Mouse (Mus musculus) liver, embryonic 12.5 days (tissue): ENCODE results near the gene Dydc1. TPM values are rescaled to one million over a fixed set of nuclear protein-coding genes. Genes with fewer than 3 reads are reported as not detected.

Source experiments
- ATAC-seq: fragments of 200-750 bp; cut with Nextera tagmentation; 2 replicates; pipeline ENCODE4 v1.8.0; 2017; ENCODE audit warnings: moderate number of reproducible peaks, mild to moderate bottlenecking, moderate library complexity
- H3K27ac ChIP-seq: fragments of 300-500 bp; sonication (generic); 2 replicates; pipeline ENCODE4 v1.5.1; 2016; ENCODE audit warnings: mild to moderate bottlenecking
- H3K27me3 ChIP-seq: fragments of 300-500 bp; sonication (generic); replicated peaks from 2 replicates; pipeline ENCODE4 v1.6.1; 2016; ENCODE audit warnings: mild to moderate bottlenecking, moderate library complexity
- H3K36me3 ChIP-seq: fragments of 300-500 bp; sonication (generic); 2 replicates; pipeline ENCODE4 v1.6.1; 2016; ENCODE audit warnings: mild to moderate bottlenecking, moderate library complexity
- H3K4me1 ChIP-seq: fragments of 300-500 bp; sonication (generic); 2 replicates; pipeline ENCODE4 v1.6.1; 2016
- H3K4me2 ChIP-seq: fragments of 300-500 bp; sonication (generic); 2 replicates; pipeline ENCODE4 v1.6.1; 2016; ENCODE audit warnings: mild to moderate bottlenecking, moderate library complexity
- H3K4me3 ChIP-seq: fragments of 300-500 bp; sonication (generic); 2 replicates; pipeline ENCODE4 v1.5.1; 2016; ENCODE audit warnings: mild to moderate bottlenecking, moderate library complexity
- H3K9ac ChIP-seq: fragments of 300-500 bp; sonication (generic); 2 replicates; pipeline ENCODE4 v1.6.1; 2016; ENCODE audit warnings: mild to moderate bottlenecking, moderate library complexity
- H3K9me3 ChIP-seq: fragments of 300-500 bp; sonication (generic); replicated peaks from 2 replicates; pipeline ENCODE4 v1.6.1; 2016; ENCODE audit warnings: mild to moderate bottlenecking, moderate library complexity
- WGBS: fragments of 180-500 bp; shearing (Covaris S2); methylation state at CpG from one replicate; pipeline ENCODE4 v1.1.7; 2016; ENCODE audit not compliant: insufficient replicate concordance; 5-methylcytosine and 5-hydroxymethylcytosine counted together
- polyA plus RNA-seq: library from polyadenylated mRNA; unstranded; fragments of >200 nt; fragmentation: Nextera tagmentation; extraction: Ambion mirVana; gene quantifications from 2 replicates; pipeline ENCODE4 v1.2.1, GENCODE M21; 2016

The Dydc1 gene
- polyA plus RNA-seq, 1 experiment from 2014 or later: not detected

DNA sequence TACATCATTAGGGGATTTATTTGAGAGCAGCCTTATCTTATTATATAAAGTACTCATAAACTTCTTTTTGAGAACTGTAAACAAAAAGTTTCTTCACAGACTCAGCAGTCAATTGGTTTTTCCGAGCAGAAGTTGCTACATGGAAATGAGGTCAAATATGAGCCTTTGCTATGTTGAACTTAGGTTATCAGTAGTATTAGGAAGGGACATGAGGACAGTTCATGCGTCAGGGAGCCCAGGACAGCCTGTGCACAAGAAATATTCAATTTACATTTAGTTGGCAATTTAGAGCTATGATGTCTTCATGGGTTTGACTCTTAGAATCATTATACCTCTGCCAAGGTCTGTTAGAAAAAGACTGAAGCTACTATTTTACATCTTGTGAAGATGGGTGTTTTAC lies 29.6 kb downstream of the Dydc1 start:
- 52% methylated on average over 2 of the region's 2 CpGs for WGBS
- no peaks in the 10 kb centered on the region for H3K9me3 ChIP-seq
- H3K9ac ChIP-seq: no peak overlapping the region
- no peaks in the 10 kb centered on the region for H3K36me3 ChIP-seq
- no peak overlapping the region for H3K4me3 ChIP-seq
- no peak overlapping the region for H3K27ac ChIP-seq
- no peak for ATAC-seq
- H3K4me1 ChIP-seq: no peaks in the 10 kb centered on the region
- H3K27me3 ChIP-seq: no peaks in the 10 kb centered on the region
- H3K4me2 ChIP-seq: no peak overlapping the region

DNA sequence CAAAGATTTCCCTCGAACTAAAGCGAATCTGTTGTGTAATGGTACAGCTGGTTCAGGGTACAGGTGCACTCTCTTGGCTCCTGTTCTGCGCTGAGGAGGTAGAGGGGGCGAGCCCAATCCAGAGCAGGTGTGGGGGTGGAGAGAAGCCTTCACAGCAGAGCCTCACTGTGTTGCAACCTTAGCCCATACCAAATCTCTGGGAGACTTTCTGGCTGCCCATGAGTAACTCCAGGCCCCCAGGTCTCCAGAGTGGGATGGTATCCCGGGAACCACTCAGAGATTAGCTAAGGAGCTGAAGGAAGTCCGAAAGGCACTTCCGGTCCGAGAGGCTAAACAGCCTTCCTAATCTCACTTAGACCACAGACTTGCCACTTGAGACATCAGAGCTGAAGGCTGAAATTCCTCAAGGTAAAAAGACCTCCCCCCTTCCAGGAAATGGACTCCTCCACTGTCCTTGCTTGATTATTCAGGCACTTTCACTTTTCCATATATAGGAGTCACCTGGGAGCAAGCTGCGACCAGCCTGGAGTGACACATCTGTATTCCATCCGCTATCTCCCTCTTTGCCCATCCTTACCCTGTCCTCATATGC lies 32.2 kb downstream of the Dydc1 start, which contains the start of gene Mat1a:
Gene Mat1a (plus strand): TSS at position 183 of the 592 bp plus-strand sequence.
- Histone ChIP-seq H3K9me3 (no peaks in the 10 kb centered on the region), H3K9ac (no peak within 1 kb of the TSS), H3K4me2 (no peak within 1 kb of the TSS), H3K4me3 (no peak within 1 kb of the TSS), H3K27ac (no peak within 1 kb of the TSS), H3K27me3 (no peaks in the 10 kb centered on the region), H3K36me3 (no peaks in the 10 kb centered on the region), H3K4me1 (no peaks in the 10 kb centered on the region)
- 55% methylated on average over 10 of the region's 10 CpGs for WGBS
- ATAC-seq: peak; percentile 51; the same call in 1 of the 2 replicates

DNA sequence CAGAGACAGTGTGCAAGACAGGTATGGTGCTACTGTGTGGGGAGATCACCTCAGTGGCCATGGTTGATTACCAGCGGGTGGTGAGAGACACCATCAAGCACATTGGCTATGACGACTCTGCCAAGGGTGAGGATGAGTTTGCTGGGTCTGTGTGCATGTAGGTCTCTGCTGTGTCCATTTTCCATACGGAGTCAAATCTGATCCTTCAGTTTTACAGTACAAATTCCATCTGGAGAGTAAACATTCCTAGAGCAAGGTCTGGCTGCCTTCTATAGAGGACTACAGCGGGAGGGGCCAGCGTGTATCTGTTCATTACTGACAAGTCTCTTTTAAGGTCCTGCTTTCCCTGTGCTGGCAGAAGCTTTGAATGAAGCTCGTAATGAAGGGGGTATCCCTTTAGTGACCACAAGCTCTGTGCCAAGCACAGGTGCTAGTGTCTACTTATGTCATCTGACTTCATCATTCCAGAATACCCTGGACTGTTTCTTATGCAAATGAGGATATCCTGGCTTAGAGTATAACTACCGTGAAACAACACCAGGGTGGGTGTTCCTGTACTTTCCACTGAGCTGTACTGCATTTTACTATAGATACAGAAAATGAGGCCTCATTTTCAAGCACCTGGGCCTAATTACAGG lies 38.4 kb downstream of the Dydc1 start:
- WGBS: 68% methylated on average over 7 of the region's 7 CpGs
- H3K27ac ChIP-seq: no peak overlapping the region
- no peaks in the 10 kb centered on the region for H3K27me3 ChIP-seq
- H3K36me3 ChIP-seq: no peaks in the 10 kb centered on the region
- H3K4me1 ChIP-seq: no peaks in the 10 kb centered on the region
- ATAC-seq: peak; percentile 37; the same call in 1 of the 2 replicates
- H3K4me2 ChIP-seq: no peak overlapping the region
- no peak overlapping the region for H3K4me3 ChIP-seq
- H3K9me3 ChIP-seq: no peaks in the 10 kb centered on the region
- no peak overlapping the region for H3K9ac ChIP-seq

DNA sequence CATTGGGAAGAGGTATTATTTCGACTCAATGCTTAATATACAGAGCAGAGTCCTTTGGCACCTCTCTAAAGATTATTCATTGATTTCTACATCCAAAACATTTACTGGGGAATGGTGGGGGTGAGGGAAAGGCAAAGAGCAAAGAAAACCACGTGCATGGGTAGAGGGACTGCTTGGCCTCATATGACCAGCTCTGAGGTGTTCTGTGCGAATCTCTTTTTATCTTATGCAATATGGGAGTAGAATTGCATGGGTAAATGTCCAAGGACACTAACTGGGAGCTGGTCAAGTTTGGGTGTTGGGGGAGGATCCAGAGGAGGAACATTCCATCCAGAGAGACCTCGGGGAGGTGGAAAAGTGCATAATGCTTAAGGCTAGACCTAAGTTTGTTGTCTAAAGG lies 40.2 kb downstream of the Dydc1 start:
- H3K27ac ChIP-seq: no peak overlapping the region
- no peak overlapping the region for H3K4me2 ChIP-seq
- H3K9ac ChIP-seq: no peak overlapping the region
- H3K4me1 ChIP-seq: no peaks in the 10 kb centered on the region
- no peak overlapping the region for H3K4me3 ChIP-seq
- H3K36me3 ChIP-seq: no peaks in the 10 kb centered on the region
- H3K9me3 ChIP-seq: no peaks in the 10 kb centered on the region
- H3K27me3 ChIP-seq: no peaks in the 10 kb centered on the region
- WGBS: 42% methylated on average over 4 of the region's 4 CpGs
- no peak for ATAC-seq

DNA sequence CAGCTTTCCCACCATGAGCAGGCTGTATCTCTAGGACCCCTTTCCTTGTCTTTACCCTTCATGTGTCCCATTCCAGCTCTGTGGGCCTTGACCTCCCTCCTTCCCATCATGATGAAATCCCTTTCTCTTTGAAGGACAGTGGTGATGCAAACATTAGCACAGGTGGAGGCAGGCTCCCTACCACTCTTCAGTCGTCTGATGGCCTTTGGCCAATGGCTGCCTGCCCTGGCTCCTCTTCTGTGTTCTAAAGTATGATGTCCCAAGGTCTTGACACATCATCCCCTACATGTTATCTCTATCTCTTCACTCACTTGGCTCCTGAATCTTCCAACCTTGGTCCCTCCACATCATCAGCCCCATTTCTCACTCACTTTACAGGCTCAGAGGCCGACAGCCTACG lies 43.6 kb downstream of the Dydc1 start:
- no peak overlapping the region for H3K9ac ChIP-seq
- ATAC-seq: no peak
- no peak overlapping the region for H3K27ac ChIP-seq
- H3K9me3 ChIP-seq: no peaks in the 10 kb centered on the region
- H3K4me3 ChIP-seq: no peak overlapping the region
- H3K27me3 ChIP-seq: no peaks in the 10 kb centered on the region
- no peaks in the 10 kb centered on the region for H3K36me3 ChIP-seq
- WGBS: 61% methylated on average over 3 of the region's 3 CpGs
- no peak overlapping the region for H3K4me2 ChIP-seq
- H3K4me1 ChIP-seq: no peaks in the 10 kb centered on the region

DNA sequence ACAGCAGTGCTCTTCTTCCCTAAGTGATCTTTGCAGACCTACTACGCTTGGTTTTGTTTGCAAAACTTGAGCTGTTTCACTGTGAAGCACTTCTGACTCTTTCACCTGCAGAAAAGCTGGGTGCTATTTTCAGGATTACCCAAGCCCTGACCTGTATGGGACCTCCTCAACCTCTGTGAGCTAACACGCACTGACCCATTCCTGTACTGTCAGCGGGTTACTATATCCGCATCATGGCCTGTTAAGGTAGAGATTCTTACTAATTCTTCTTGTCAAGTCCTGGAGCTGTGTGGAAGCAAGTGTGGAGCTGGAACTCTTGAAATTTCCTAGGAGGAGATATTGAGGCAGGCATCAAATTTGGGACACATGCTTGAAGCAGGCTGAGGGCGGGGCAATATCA lies 52.0 kb downstream of the Dydc1 start:
- ATAC-seq: no peak
- Histone ChIP-seq H3K36me3 (no peaks in the 10 kb centered on the region), H3K9ac (no peak overlapping the region), H3K9me3 (no peaks in the 10 kb centered on the region), H3K27me3 (no peaks in the 10 kb centered on the region), H3K4me3 (no peak overlapping the region), H3K27ac (no peak overlapping the region), H3K4me1 (no peaks in the 10 kb centered on the region), H3K4me2 (no peak overlapping the region)
- 75% methylated on average over 5 of the region's 5 CpGs for WGBS

DNA sequence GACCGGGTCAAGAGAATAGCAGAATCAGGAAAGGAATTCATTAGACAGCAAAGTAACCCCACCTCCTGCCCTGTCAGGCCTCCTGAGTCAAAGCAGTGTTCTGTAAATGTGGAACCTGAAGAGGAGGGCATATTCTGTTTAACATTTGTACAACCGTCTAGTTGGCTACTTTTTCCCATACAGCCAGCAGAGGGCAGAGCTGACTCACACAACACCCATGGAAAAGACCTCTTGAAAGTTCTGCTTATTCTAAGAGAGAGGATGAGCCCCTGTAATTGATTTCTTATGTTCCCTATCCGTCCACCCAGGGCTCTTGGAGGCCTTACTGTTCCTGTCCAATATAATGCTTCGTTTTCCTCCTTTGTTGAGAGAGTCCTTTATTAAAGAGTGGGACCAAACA lies 55.3 kb downstream of the Dydc1 start:
- no peaks in the 10 kb centered on the region for H3K9me3 ChIP-seq
- no peaks in the 10 kb centered on the region for H3K27me3 ChIP-seq
- no peaks in the 10 kb centered on the region for H3K4me1 ChIP-seq
- H3K36me3 ChIP-seq: no peaks in the 10 kb centered on the region
- H3K4me2 ChIP-seq: no peak overlapping the region
- 16% methylated on average over 4 of the region's 4 CpGs for WGBS
- ATAC-seq: no peak
- no peak overlapping the region for H3K27ac ChIP-seq
- H3K9ac ChIP-seq: no peak overlapping the region
- H3K4me3 ChIP-seq: no peak overlapping the region

DNA sequence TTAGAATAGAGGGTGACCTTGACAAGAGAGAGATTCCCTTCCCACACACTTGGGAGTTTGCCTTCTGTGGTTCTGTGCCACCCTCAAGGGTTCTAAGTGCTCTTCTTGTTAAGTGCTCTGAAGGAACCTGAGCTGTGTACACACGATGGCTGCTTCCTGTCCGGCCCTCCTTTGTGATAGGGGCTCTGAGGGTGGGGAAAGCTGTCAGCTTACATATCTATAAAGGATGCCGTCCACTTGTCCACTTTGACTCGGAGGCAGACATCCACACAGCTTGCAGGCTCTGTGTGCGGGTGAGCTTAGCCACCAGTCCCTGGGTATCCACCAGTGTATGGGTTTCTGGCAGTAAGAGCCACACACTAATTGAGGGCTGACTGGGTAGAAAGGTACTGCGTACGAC lies 58.8 kb downstream of the Dydc1 start, which contains the start of gene Sftpa1:
Gene Sftpa1 (plus strand): TSS at position 243 of the 400 bp plus-strand sequence.
- Histone ChIP-seq H3K36me3 (no peaks in the 10 kb centered on the region), H3K9me3 (no peaks in the 10 kb centered on the region), H3K4me1 (no peaks in the 10 kb centered on the region), H3K4me3 (no peak within 1 kb of the TSS), H3K4me2 (no peak within 1 kb of the TSS), H3K27ac (no peak within 1 kb of the TSS), H3K9ac (no peak within 1 kb of the TSS), H3K27me3 (no peaks in the 10 kb centered on the region)
- ATAC-seq: no peak
- WGBS: 64% methylated on average over 7 of the region's 7 CpGs

DNA sequence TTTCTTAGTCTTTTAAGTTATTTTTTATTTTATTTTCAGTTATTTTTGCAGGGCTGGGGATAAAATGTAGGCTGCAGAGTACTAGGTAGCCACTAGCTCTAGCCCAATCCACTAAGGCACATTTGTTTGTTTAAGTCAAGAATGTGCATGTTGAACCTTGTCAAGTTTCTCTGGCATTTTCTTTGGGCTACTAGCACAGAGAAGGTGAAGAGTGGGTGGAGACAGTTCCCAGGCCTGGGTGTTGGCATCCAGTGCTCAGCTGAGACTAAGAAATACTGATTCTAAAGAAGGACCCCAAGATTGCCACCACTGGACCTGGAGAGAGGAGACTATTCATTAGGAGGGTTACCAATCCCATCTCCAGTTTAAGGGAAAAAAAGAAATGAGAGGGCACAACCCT lies 64.3 kb downstream of the Dydc1 start:
- no peaks in the 10 kb centered on the region for H3K27me3 ChIP-seq
- no peak overlapping the region for H3K4me3 ChIP-seq
- H3K27ac ChIP-seq: no peak overlapping the region
- H3K9ac ChIP-seq: no peak overlapping the region
- no peaks in the 10 kb centered on the region for H3K36me3 ChIP-seq
- no peak overlapping the region for H3K4me2 ChIP-seq
- no peaks in the 10 kb centered on the region for H3K4me1 ChIP-seq
- no peak for ATAC-seq
- no peaks in the 10 kb centered on the region for H3K9me3 ChIP-seq

DNA sequence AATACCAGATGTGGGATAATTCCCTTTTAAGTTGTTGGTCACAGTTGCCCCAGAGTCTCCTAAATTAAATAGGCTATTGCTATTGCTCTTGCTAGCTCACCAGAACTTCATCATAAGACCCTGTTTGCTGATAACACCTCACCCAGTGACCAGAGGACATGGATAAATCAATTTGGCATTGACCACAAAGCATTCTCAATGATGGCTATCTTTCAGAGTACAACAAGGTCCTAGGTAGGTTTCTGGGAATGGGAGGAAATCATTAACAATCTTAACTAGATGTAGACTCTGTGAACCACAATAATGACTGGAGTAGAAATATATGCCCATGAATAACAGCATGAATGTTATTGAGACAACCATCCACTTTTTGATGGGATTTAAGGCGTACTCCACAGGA lies 68.0 kb downstream of the Dydc1 start:
- Histone ChIP-seq H3K9ac (no peak overlapping the region), H3K27me3 (no peaks in the 10 kb centered on the region), H3K9me3 (no peaks in the 10 kb centered on the region), H3K27ac (no peak overlapping the region), H3K4me1 (no peaks in the 10 kb centered on the region), H3K36me3 (no peaks in the 10 kb centered on the region), H3K4me3 (no peak overlapping the region), H3K4me2 (no peak overlapping the region)
- ATAC-seq: no peak
- 74% methylated on average over 1 of the region's 1 CpGs for WGBS
